Mouse (Mus musculus) right cerebral cortex, postnatal 4 days (tissue): ENCODE results near the gene Fam166b.
A peak's percentile ranks its signal among the peaks of the same experiment; 100 is the strongest.

Experiments
- DNase-seq: peaks from one replicate; pipeline ENCODE4 v3.0.0-alpha.2; 2022

Gene Fam166b

GRCm38 (mm10) chr4:43427501-43428179, 1.3 kb downstream of the Fam166b start:
- no peak for DNase-seq

- no peak for DNase-seq
Measured at GRCm38 (mm10) chr4:43426487-43426886, 2.4 kb downstream of the Fam166b start.

GRCm38 (mm10) chr4:43425648-43426380, 3.1 kb downstream of the Fam166b start:
- DNase-seq = no peak

GRCm38 (mm10) chr4:43425197-43425596, 3.7 kb downstream of the Fam166b start:
- DNase-seq = no peak

- DNase-seq = no peak
Measured at GRCm38 (mm10) chr4:43424072-43424471, 4.9 kb downstream of the Fam166b start.

- DNase-seq = no peak
Measured at GRCm38 (mm10) chr4:43423267-43423934, 5.5 kb downstream of the Fam166b start.

GRCm38 (mm10) chr4:43421632-43422240, 7.2 kb downstream of the Fam166b start:
- DNase-seq = no peak

GRCm38 (mm10) chr4:43420305-43420704, 8.6 kb downstream of the Fam166b start:
- peak; percentile 70 for DNase-seq

- no peak for DNase-seq
Measured at GRCm38 (mm10) chr4:43419801-43420281, 9.1 kb downstream of the Fam166b start.

GRCm38 (mm10) chr4:43418973-43419656, 9.8 kb downstream of the Fam166b start:
- DNase-seq = no peak

- DNase-seq = no peak
Measured at GRCm38 (mm10) chr4:43418450-43418849, 10.5 kb downstream of the Fam166b start.

GRCm38 (mm10) chr4:43417269-43418062, 11.5 kb downstream of the Fam166b start:
- no peak for DNase-seq

GRCm38 (mm10) chr4:43416071-43416490, 12.9 kb downstream of the Fam166b start:
- DNase-seq = no peak

- DNase-seq = no peak
Measured at GRCm38 (mm10) chr4:43415221-43416070, 13.5 kb downstream of the Fam166b start.

- no peak for DNase-seq
Measured at GRCm38 (mm10) chr4:43414761-43415160, 14.2 kb downstream of the Fam166b start.

GRCm38 (mm10) chr4:43407071-43407920, 21.6 kb downstream of the Fam166b start:
- DNase-seq = no peak

- peak; percentile 77 for DNase-seq
Measured at GRCm38 (mm10) chr4:43406162-43406971, 22.6 kb downstream of the Fam166b start.

- no peak for DNase-seq
Measured at GRCm38 (mm10) chr4:43404697-43405096, 24.2 kb downstream of the Fam166b start.

GRCm38 (mm10) chr4:43402212-43402611, 26.7 kb downstream of the Fam166b start:
- DNase-seq = no peak
